Mouse (Mus musculus) spleen, adult 2 months (tissue): ENCODE data around the gene Itga9.

ENCODE experiments used
- CTCF ChIP-seq: fragments of 200-500 bp; IDR thresholded peaks from 2 replicates; pipeline ENCODE4 v1.5.1; 2011; ENCODE audit warnings: mild to moderate bottlenecking, inconsistent platforms; ENCODE audit not compliant: insufficient read depth, insufficient read length, insufficient replicate concordance; ENCODE audit errors: extremely low read depth
- POLR2A ChIP-seq: fragments of 200-500 bp; IDR thresholded peaks from 2 replicates; pipeline ENCODE4 v1.6.1; 2011; ENCODE audit warnings: low read depth, low read length, inconsistent platforms

GRCm38 (mm10) chr9:118801910-118802287 is 195.4 kb downstream of the Itga9 start:
- no peak for TF ChIP-seq POLR2A
- no peak for TF ChIP-seq CTCF
